Mouse (Mus musculus): ENCODE measurements around the gene Urb1. TPM values are rescaled to one million over a fixed set of nuclear protein-coding genes. Genes with fewer than 3 reads are reported as not detected.

Urb1 gene
- total and polyA plus RNA-seq, 3 experiments, result 21.1 to 34.5 (median 29.4) TPM

DNA sequence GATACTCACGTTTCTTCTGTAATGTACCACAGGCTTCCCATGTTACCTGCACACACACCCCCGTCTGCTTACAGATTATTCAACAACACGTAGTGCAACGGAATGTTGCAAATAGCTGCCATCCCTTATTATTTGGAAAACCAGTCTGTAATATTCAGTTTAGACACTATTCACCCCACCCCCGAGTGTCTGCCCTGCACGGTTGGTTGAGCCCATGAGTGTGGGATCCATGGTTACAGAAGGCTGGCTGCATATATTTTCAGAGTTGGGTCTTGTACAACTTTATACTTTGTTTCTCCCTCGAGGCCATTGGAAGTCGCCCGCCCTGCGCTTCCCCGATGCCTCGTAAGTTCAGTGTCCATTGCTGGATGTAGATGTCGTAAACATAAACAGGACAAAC is 35.4 kb upstream of the Urb1 start:
- H3K4me2 ChIP-seq (ENCODE audit: insufficient read depth, low read depth, poor library complexity, severe bottlenecking), result no peak overlapping the region
- no peak for TF ChIP-seq CHD2 (IDR thresholded peaks at IDR 0.05; ENCODE audit: low read length)
- no peak for TF ChIP-seq EP300 (IDR thresholded peaks at IDR 0.05; ENCODE audit: low read length)
- TF ChIP-seq SIN3A (IDR thresholded peaks at IDR 0.05; ENCODE audit: low read length), result no peak
- TF ChIP-seq CTCF (conservative IDR thresholded peaks at IDR 0.05 in 1 of 2, IDR thresholded peaks at IDR 0.05 in 1 of 2; ENCODE audit: low read depth in 2 of 2, low read length in 2 of 2), result no peak
- TF ChIP-seq SMC3 (IDR thresholded peaks at IDR 0.05; ENCODE audit: low read depth, low read length), result no peak
- TF ChIP-seq RCOR1 (conservative IDR thresholded peaks at IDR 0.05; ENCODE audit: low read depth, low read length), result no peak
- TF ChIP-seq ETS1 (conservative IDR thresholded peaks at IDR 0.05; ENCODE audit: low read depth, low read length), result no peak
- no peak for TF ChIP-seq MXI1 (IDR thresholded peaks at IDR 0.05; ENCODE audit: low read depth, low read length)
- no peak for TF ChIP-seq MAZ (IDR thresholded peaks at IDR 0.05; ENCODE audit: low read depth, low read length)
- no peak for TF ChIP-seq USF1 (IDR thresholded peaks at IDR 0.05; ENCODE audit: low read depth, low read length)
- no peak for TF ChIP-seq E2F4 (IDR thresholded peaks at IDR 0.05; ENCODE audit: insufficient replicate concordance, low read depth, low read length)
- TF ChIP-seq MAFK (IDR thresholded peaks at IDR 0.05; ENCODE audit: insufficient replicate concordance, low read length), result no peak
- TF ChIP-seq ZC3H11A (IDR thresholded peaks at IDR 0.05; ENCODE audit: low read depth, low read length), result no peak
- TF ChIP-seq CHD1 (IDR thresholded peaks at IDR 0.05; ENCODE audit: low read depth, low read length), result no peak
- no peaks in the 10 kb centered on the region; a peak in 1 of 4 replicates for H3K4me1 ChIP-seq (ENCODE audit: control insufficient read depth in 1 of 2, insufficient read depth in 2 of 2)
- H3K27me3 ChIP-seq (replicated peaks), result peaks cover 74% of the 10 kb centered on the region
- DNase-seq (ENCODE audit: extremely low read depth), result no peak
- in situ Hi-C loops (cut with MboI; ENCODE audit: low pct_ligation_motif_present, low pct_unique_long_range_greater_than_20kb, low sequenced_read_pairs) (no loop called here), dilution Hi-C loops (cut with MboI; ENCODE audit: extremely low pct_ligation_motif_present, extremely low pct_unique_long_range_greater_than_20kb, low sequenced_read_pairs) (no loop called here)
- H3K79me2 ChIP-seq (replicated peaks; ENCODE audit: control insufficient read depth, extremely low read depth, insufficient read depth, poor library complexity, severe bottlenecking), result no peaks in the 10 kb centered on the region
- H3K4me3 ChIP-seq (replicated peaks in 1 of 3; ENCODE audit: low read depth in 2 of 3, low read length in 2 of 3, poor library complexity in 1 of 3), result no peak overlapping the region
- H3K27ac ChIP-seq (ENCODE audit: insufficient read depth, low read depth), result no peak overlapping the region
- no peaks in the 10 kb centered on the region for H3K36me3 ChIP-seq (replicated peaks in 1 of 2; ENCODE audit: control insufficient read depth in 1 of 2, insufficient read depth in 1 of 2, low read length in 1 of 2)
- no peak overlapping the region for H3K9ac ChIP-seq (ENCODE audit: insufficient read depth, low read depth)
- no peaks in the 10 kb centered on the region for H3K9me3 ChIP-seq (replicated peaks; ENCODE audit: low read length)

DNA sequence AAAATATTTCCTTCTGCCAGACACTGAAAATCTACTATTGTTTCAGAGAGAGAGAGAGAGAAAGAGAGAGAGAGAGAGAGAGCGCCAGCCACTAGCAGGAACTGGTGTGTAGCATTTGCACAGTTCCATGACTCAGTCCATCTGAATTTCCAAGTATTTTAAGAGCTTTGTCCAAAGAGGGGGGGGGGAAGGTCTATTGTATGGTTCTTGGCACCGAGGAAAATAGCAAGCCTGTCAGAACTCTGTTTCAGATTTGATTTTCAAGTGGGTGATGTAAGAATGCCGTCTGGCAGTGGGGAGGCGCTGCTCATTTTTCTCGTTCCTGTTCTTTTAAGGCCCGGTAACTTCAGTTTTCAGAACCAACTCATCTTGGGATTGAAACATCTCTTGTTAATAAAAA is 34.8 kb upstream of the Urb1 start:
- Histone ChIP-seq H3K9me3 (replicated peaks; ENCODE audit: low read length) (no peaks in the 10 kb centered on the region), H3K79me2 (replicated peaks; ENCODE audit: control insufficient read depth, extremely low read depth, insufficient read depth, poor library complexity, severe bottlenecking) (no peaks in the 10 kb centered on the region), H3K9ac (ENCODE audit: insufficient read depth, low read depth) (no peak overlapping the region), H3K27me3 (replicated peaks) (peaks cover 69% of the 10 kb centered on the region), H3K4me3 (replicated peaks in 1 of 3; ENCODE audit: low read depth in 2 of 3, low read length in 2 of 3, poor library complexity in 1 of 3) (no peak overlapping the region), H3K4me1 (ENCODE audit: control insufficient read depth in 1 of 2, insufficient read depth in 2 of 2) (no peaks in the 10 kb centered on the region; a peak in 1 of 4 replicates), H3K4me2 (ENCODE audit: insufficient read depth, low read depth, poor library complexity, severe bottlenecking) (no peak overlapping the region), H3K36me3 (replicated peaks in 1 of 2; ENCODE audit: control insufficient read depth in 1 of 2, insufficient read depth in 1 of 2, low read length in 1 of 2) (no peaks in the 10 kb centered on the region), H3K27ac (ENCODE audit: insufficient read depth, low read depth) (no peak overlapping the region)
- TF ChIP-seq NELFE (IDR thresholded peaks at IDR 0.05; ENCODE audit: low read depth, low read length) (no peak), CTCF (conservative IDR thresholded peaks at IDR 0.05 in 1 of 2, IDR thresholded peaks at IDR 0.05 in 1 of 2; ENCODE audit: low read depth in 2 of 2, low read length in 2 of 2) (0 out of 4 replicates have a peak, but pooled peaks of 1 of the 2 experiments have one; percentile 2)
- dilution Hi-C loops (cut with MboI; ENCODE audit: extremely low pct_ligation_motif_present, extremely low pct_unique_long_range_greater_than_20kb, low sequenced_read_pairs), result no loop called here
- in situ Hi-C loops (cut with MboI; ENCODE audit: low pct_ligation_motif_present, low pct_unique_long_range_greater_than_20kb, low sequenced_read_pairs), result no loop called here
- no peak for DNase-seq (ENCODE audit: extremely low read depth)

All from CH12.LX (cell line).